Mouse (Mus musculus): ENCODE data around the gene Spink2.

DNA sequence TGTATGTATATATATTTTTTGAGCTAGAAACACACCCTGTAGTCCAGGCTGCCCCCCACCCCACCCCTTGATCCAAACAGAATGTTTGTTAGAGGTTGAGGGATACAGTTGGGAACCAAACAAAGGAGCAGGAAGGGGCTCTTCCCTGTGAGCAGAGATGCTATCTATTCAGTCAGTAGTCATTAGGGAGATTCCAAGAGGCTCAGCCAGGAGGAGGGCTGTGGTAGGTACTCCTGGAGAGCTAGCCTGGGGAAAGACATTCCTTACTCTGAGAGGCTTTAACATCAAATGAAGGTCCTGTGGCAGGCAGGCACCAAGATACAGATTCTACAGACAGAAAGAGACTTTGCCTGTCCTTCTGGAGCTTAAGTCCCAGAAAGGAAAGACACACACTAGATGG lies 48.0 kb upstream of the Spink2 start:
- no peak for TF ChIP-seq POLR2A (IDR thresholded peaks at IDR 0.05; ENCODE audit: control insufficient read depth, extremely low read depth, insufficient read depth, low read length, poor library complexity)
- TF ChIP-seq CTCF (IDR thresholded peaks at IDR 0.05; ENCODE audit: borderline replicate concordance, control insufficient read depth, extremely low read depth, insufficient read depth, low read length, poor library complexity): no peak
